Mouse (Mus musculus) olfactory bulb, adult 2 months (tissue): Measurements from ENCODE around the gene Tagap1.
"Not testable (repeated sequence)": the region's sequence is repeated elsewhere in the genome, so short reads cannot be mapped to it uniquely, and the experiment has no call there.

Source experiments
- CTCF ChIP-seq: fragments of 200-500 bp; IDR thresholded peaks from 2 replicates; pipeline ENCODE4 v1.5.1; 2012; ENCODE audit warnings: low read depth, mild to moderate bottlenecking, low read length, moderate library complexity; ENCODE audit not compliant: insufficient read depth
- POLR2A ChIP-seq: fragments of 200-500 bp; IDR thresholded peaks from 2 replicates; pipeline ENCODE4 v1.6.1; 2012; ENCODE audit warnings: mild to moderate bottlenecking, low read depth, low read length, moderate library complexity; ENCODE audit not compliant: insufficient read depth

DNA sequence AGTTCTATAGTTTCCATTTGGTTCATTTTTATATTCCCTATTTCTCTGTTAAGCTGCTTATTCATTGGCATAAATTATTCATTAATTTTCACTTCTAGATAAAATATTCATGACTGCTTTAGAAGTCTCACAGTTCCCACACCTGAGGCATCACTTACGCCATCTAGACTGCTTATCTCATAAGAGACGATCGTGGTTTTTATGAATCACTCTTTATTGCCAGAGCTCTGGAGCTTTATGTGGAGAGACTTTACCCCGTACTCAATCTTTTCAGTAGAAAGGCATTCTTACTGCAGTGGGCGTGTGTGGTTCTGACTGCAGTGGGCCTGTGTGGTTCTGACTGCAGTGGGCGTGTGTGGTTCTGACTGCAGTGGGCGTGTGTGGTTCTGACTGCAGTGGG, 29.3 kb downstream of the Tagap1 start:
- not testable (repeated sequence) for TF ChIP-seq POLR2A, CTCF
